Mouse (Mus musculus) heart, postnatal 25 days (tissue): ENCODE results near the gene Zfand3. TPM values are rescaled to one million over a fixed set of nuclear protein-coding genes. Genes with fewer than 3 reads are reported as not detected.

Experiments
- DNase-seq: peaks from one replicate; pipeline ENCODE4 v3.0.0; 2022; ENCODE audit warnings: low spot score
- intact Hi-C: fragments of 180-260 bp; cut with DNase I; formaldehyde crosslinking; loops from one replicate; pipeline ENCODE4 v1.15.1; 2025
- total RNA-seq, 2 experiments: library from RNA; stranded (reverse); gene quantifications; 2 replicates each; pipeline ENCODE4 v1.2.3; 2021

Zfand3 gene
- total RNA-seq, 2 experiments from 2014 or later: 127 to 128 TPM

DNA sequence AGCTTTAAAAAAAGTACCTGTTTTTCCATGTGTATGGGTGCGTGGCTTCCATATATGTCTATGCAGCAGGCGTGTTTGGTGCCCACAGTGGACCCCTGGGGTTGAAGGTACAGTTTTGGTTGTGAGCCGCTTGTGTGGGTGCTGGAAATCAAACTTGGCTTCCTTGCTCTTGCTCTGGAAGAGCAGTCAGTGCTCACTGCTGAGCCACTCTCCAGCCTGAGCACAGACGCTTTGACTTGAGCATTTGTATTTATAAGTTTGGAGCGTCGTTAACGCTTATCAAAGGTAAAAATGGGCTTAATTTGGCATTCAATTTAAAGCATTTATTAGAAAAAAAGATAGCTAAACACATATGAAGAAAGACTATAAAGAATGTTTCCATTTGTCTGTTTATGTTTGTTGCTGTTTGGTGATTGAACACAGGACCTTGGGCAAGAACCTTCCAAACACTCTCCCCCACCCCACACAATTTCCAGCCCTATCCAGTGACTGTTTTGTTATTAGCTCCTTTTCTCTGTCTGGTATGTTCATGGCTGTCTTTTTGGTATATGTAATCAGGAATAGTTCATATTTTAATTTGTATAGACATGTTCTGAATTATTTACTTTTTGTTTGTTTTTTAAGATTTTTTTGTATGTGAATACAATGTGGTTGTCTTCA is 38.8 kb downstream of the Zfand3 start:
- intact Hi-C loops: no loop called here
- no peak for DNase-seq

DNA sequence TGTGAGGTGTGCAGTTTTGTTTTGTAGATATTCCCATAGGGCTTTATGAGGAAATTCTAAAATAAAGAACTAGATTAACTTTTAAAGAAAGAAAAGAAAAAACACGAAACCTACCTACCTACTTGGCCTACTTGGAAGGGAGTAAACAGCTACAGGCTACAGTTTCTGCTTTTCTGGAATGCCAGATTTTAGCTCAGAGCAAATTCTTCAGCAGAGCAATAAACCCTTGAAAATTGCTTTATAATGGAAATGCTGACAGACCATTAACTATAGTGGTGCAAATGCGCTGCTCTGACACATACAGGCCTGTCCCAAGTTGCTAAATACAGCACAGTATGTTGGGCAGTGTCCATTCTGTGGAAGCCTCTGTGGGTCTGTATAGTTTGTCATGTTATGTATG is 40.6 kb downstream of the Zfand3 start:
- intact Hi-C loops: no loop called here
- DNase-seq: no peak

DNA sequence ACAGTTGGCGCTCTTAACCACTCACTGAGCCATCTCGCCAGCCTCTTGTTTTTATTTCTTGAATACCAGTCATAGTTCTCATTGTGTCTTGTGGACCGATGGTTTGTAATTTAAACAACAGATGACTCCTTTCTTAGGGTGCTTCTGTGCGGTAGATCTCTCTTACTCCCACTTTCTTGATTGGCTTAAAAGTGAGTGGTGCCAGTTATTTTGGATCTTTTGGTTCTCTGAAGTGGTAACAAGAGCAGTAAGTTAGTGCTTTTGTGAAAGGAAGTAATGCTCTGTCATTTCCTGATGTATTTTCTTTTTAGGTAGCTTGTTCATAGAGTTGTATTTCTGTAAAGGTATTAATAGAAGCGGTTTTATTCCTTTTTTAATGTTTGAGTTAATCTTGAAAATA is 42.1 kb downstream of the Zfand3 start:
- intact Hi-C loops: no loop called here
- DNase-seq: no peak

DNA sequence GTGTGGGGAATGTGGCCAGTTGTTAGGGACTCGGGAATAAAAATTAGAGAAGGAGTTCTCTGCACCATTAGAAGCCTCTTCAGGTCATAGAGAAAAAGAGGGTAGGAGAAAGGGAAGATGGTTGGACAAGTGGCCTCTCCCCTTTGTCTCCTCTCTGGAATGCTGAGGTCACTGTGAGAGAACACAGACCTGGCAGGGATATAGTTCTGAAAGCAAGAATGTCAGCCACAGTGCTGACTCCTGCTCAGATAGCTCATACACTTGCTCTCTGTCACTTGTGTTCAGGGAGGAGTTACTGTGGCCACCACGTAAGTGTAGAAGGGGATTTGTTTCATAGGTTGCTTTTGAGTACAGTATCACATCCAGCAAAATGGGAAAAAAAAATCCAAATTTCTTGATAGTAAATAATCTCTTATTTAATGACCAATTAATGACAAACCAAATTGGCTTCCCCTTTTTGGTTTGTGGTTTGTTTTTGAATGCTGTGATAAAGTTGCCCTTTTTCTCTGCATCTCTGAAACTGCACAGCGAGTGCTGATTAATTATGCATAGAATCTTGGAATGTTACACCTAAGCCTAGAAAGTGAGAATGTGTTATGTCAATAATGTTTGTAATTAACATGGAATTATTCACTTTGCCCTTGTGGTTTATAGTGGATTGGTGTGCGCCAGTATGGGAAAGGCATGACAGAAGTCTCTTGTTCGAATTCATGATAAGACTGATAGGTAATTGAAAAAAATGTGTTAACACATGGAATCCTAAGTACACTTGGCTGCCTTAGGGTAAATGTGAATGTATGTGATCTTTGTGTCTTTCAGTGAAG is 47.2 kb downstream of the Zfand3 start:
- DNase-seq: no peak
- intact Hi-C loops: loop anchor here (2.0 kb wide), 1 partner anchor 17 kb away; no protein-coding TSS in a partner anchor

DNA sequence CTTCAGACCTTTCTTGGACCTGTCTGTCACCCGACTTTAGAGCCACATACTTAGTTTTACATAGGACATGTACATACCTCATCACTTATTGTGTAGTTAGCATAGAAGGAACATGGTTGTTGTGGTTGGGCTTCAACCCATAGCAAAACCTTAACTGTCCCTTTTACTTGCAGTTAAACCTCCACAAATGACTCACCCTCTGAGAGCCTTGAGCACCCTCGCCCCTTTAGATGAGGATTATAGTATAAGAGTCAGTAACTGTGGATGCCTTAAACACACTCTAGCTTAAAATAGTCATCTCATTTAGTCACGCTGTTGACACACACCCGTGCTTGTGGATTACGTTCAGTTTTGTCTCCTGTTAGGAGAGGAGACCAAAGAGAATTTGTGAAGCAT is 47.8 kb downstream of the Zfand3 start:
- intact Hi-C loops: no loop called here
- DNase-seq: no peak

DNA sequence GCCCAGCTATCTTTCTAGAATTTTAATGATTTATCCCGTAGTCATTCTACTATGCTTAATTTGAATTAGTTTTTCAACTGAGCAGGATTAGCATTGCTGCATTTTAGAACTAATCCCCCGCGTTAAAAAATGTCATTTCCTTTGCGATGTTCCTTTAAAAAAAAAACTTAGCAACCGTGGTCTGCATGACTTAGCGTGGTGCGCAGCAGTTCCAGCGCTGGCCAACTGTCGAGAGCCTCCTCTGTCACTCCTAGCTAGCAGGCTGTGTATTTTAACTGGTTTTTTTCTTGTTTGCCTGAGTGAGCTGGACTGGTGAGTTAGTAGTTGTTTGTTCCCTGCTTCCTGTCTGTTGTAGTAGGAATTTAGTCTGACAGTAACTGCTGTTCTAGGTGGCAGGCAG is 48.9 kb downstream of the Zfand3 start:
- DNase-seq: no peak
- intact Hi-C loops: no loop called here

DNA sequence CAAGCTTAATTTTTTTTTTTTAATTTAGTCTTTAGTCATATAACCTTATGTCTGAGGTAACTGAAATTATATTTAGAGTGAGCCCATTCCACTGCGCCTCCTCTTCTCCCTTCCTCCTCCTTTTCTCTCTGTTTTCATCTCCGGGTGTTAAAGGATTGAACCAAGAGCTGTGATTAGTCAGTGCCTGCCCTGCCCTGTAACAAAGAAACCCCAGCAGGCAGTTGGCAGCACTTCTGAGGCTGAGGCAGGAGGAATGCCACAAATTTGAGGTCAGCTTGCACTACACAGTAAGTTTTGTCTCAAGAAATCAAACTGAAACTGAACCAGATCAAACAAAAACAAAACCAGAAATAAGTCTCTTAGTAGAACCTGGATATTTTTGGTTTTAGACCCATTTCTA is 49.3 kb downstream of the Zfand3 start:
- intact Hi-C loops: no loop called here
- no peak for DNase-seq

DNA sequence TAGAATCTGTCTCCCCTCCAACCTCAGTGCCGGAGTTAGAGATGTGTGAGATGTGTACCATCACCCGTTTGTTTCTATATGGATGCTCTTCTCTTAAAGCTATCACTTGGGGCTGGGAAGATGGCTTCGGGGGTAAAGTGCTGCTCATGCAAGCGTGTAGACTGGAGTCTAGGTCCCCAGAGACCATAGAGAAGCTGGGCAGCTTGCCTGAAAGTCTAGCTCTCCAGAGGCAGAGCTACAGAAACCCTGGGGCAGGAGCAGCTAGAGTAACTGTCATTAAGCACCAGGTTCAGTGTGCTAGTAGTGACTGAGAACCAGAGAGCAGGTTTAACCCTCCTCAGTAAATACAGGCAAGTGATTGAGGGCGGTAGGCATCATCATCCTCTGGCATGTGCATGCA is 51.7 kb downstream of the Zfand3 start:
- no peak for DNase-seq

DNA sequence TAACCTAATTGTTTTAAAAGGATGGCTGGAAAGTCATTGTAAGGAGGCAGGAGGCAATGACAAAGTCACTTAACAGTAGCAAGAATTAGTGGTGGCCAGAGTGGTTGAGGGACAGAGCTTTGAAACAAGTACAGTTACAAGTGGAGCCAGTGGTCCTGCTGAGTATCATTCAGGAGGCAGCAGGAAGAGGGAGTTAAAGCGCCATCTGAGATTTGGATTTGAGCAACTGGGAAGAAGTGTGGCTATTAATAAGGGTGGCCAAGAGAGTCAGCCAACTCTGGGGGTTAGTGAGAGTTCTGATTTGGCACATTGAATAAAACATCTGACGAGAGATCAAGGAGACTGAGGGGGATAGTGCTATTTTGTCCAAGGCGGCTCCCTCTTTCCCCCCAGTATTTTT is 54.1 kb downstream of the Zfand3 start:
- DNase-seq: no peak
- intact Hi-C loops: loop anchor here (5.0 kb wide), 1 partner anchor 44 kb away; no protein-coding TSS in a partner anchor

More for the DNA sequence above, 51.7 kb downstream of the Zfand3 start:
- intact Hi-C loops: loop anchor here (5.0 kb wide), 1 partner anchor 46 kb away; no protein-coding TSS in a partner anchor

DNA sequence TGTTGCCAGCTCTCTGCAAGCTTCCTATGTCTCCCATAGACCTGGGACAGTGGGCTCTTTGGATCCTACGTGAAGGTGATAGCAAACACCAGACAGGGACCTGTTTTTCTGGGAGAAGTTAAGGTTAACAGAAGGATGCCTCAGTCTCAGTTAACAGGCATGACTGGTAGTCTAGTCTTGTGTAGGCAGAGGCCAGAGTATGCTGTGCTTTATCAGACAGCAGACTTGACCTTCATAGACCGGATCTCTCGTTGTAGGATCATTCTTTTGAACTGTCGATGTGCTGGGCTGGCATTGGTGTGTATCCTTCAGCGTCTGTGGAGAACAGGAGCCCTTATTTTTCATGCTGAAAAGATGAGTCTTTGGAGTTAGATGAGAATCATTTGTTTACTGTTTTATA is 54.5 kb downstream of the Zfand3 start:
- intact Hi-C loops: loop anchor here (5.0 kb wide), 1 partner anchor 43 kb away; no protein-coding TSS in a partner anchor

DNA sequence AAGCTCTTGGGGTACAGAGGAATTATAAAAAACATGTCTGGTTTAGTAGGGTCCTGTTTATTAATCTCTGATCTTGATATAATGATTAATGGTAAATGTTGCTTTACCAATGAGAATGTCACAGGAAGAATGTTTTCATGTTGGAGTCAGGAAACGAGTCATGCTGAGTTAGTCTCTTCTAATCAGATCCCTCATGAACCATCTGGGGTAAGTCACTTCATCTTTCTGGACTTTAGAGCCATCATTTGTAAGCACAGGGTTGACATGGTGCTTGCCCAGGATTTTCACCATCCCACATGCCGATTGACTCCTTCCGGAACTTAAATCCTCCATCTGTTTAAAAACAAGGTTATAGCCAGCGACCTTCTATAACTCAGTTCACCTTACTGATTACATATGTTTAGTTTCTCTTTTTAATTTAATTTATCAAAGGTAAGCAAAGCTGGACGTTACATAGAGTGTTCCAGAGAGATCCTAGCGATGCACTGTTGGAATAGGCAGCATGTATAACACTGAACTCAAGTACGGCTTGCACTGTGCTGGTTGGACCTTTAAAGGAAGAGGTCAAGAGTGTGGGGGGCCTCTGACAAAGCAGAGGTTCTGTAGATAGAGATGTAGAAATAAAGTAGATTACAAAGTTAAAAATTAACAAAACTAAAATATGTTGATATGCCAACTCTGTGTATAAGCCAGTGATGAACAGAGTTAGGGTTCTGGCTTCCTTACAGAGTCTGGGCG is 56.7 kb downstream of the Zfand3 start:
- intact Hi-C loops: no loop called here
- no peak for DNase-seq

More for the DNA sequence above, 54.5 kb downstream of the Zfand3 start:
- DNase-seq: no peak

DNA sequence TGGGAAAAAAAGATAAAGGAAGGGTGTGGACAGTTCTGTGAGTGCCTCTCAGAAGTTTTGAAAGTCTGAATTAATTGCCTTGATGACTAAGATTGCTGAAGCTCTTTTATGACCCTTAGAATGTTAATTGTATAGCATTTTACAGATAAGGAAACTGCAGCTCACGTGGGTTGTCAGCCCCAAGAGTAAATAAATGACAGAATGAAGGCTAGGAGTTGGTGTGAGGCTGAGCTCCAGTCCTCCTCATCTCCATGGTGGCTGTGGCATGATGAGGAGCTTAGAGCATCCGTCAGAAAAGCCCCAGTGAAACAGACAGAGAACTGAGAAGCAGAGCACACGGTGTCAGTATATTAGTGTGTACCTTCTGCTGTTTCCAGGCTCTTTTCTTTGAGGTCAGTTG is 59.3 kb downstream of the Zfand3 start:
- intact Hi-C loops: no loop called here
- no peak for DNase-seq

DNA sequence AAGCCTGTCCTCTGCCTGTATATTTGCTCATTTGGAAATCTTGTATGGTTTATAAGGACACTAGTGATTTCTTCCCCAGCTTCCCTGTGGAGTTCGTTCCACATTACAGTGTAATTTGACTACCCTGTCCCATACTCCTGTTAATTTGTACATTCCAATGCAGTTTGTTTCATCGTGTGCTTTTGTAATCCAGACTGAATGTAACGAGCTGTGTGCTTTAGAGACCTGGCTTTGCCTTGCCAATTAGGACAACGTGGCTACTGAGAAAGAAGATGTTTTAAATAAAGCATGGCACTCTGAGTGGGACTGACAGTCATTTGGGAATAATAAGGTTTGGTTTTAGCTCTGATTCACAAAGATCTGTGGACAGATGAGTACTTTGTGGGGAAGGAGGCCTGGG is 60.2 kb downstream of the Zfand3 start:
- DNase-seq: no peak
- intact Hi-C loops: no loop called here

DNA sequence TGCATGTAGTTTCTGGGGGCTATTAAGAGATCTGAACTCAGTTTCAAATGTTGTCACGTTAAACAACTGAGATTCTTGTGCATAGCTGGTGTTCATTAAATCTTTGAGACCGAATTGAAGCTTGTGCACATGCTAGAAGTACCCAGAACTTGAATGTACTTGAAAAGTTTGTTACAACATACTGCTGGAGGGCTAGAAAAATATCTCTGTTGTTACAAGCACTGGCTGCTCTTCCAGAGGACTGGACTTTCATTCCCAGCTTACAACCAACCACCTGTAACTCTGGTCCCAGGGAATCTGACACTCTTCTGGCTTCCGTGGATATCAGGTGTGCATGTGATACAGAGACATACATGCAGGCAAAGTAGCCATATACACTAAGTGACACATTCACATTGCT is 65.2 kb downstream of the Zfand3 start:
- intact Hi-C loops: no loop called here
- no peak for DNase-seq

DNA sequence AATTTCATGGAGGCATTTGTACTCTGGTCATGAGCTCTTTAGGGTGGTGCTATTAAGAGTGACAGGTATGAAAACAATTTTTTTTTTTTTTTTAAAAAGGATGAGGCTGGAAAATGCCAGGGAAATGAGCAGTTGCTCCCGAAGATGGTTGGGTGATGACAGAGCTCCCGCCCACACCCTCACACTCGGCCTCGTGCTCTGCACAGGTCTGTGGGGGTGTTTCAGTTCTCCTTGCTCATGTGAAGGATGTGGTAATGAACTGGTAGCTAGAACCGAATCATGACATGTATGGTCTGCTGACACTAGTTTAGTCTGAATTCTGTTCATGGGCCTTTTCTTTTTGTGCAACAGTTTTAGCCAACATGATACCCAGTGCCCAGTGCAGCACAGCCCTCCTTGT is 66.1 kb downstream of the Zfand3 start:
- intact Hi-C loops: no loop called here
- DNase-seq: no peak

DNA sequence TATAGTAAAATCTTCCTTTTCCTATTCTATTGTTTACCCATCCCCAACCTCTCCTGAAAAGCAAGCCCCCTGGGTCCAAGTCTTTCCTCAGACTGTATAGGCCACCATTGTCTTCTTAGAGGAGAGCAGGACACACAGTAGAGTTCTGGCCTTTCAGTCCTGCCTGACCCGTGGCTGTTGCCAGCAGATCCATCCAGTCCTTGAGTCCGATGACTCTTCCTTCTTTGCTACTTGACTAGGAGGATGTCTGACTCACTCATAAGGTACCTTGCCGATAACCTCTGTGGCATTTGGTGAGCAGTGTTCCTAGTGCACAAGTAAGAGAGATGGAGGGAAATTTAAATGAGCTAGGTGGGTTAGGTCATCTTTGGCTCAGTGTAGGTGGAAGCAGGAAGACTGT is 68.1 kb downstream of the Zfand3 start:
- no peak for DNase-seq
- intact Hi-C loops: no loop called here

DNA sequence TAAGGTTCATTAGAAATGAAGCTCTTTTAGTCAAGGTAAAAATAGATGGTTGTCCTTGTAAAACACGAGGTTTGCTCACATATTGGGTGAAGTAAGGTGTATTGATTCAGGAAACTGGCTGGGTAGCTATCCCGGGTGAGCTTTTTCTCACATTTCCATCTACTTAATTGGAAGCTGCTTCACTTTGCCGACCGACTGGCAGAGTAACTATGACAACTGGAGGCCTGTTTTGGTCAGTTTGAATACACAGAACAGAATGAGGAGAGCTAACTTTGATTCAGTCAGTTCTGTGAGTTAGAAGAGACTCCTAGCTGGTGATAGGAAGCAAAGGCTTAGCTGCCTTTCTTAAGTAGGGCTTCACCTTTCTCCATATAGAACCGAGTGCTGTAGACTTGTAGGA is 71.4 kb downstream of the Zfand3 start:
- intact Hi-C loops: no loop called here
- DNase-seq: no peak

DNA sequence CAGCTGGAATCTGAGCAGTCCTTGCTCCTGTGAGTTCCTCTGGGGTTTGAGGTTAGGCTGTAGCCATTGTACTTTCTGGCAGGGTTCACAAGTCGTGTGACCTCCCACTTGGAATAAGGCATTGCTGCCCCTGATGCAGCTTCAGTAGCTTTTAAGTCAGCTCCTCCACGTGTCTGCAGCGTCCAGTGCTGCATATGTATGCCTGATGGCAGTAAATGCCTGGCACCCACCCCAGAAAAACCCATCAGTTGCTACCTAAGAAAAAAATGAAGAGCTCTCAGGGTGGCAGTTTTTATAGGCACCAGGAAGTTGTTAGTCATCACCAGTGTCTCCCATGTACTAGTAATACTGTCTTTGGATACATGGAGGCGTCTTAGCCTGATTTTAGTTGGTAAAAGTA is 79.5 kb downstream of the Zfand3 start:
- intact Hi-C loops: no loop called here
- no peak for DNase-seq

DNA sequence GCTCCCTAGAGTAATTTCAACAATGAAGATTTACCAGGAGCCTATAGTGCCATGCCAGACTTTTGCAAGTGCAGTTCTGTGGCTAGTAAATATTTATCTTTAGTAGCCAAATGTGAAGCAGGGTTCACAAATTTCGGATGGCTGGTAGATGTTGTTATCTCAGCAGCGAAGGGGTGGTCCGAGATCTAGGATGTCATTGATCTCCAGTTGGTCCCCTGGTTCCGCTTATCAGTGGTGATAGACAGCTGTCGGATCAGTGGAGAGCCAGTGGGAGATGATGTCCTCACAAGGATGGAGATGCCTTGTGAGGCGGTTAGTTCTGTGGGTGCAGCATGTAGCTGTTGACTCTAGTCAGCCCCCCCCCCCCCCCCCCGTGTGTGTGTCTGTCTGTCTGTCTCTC is 82.2 kb downstream of the Zfand3 start:
- intact Hi-C loops: no loop called here
- no peak for DNase-seq

DNA sequence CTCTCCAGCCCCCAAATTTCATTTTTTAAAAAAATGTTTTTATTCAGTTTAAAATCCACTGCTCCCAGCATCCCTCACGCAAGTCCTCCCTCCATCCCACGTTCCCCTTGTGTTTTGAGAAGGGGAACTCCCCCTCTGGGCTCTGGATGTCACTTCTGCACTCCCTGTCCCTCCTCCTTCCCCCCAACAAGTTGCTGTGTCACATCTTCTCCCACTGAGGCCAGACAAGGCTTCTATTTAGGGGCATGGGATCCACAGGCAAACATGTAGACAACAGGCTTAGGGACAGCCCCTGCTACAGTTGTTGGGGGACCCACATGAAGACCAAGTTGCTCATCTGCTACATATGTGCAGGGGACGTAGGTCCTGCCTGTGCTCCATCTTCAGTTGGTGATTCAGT is 83.9 kb downstream of the Zfand3 start:
- intact Hi-C loops: no loop called here
- no peak for DNase-seq

DNA sequence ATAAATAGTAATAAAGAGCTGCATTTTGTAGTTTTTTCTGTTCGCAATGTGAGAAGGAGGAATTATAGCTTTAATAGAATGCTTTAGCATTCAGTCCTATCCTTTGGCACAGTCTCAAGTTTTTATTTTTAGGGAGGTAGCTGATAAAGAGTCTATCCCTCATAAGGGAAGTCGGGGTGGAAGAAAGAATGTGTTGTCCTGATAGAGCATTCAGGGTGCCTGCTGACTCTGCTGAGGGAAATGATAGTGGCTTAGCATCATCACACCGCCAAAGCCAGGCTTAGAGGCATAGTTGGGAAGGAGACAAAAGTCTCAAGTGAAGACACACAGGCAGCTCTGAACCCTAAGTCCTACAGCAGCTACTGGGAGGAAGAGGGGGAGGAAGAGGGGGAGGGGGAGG is 85.9 kb downstream of the Zfand3 start:
- no peak for DNase-seq
- intact Hi-C loops: no loop called here
